Mouse (Mus musculus) C2C12 (cell line): ENCODE measurements around the gene Fbln5.

ENCODE experiments used
- CTCF ChIP-seq: IDR thresholded peaks from one replicate; pipeline ENCODE4 v1.5.1; 2011; ENCODE audit not compliant: control insufficient read depth, insufficient read depth, insufficient read length
- MAX ChIP-seq: IDR thresholded peaks from one replicate; pipeline ENCODE4 v1.6.1; 2011; ENCODE audit warnings: mild to moderate bottlenecking, control low read depth

- TF ChIP-seq CTCF (no peak), MAX (no peak)
Observed at GRCm38 (mm10) chr12:101764870-101765269, 54.0 kb downstream of the Fbln5 start.
